In genomic region chr10:14666147-14666546, GRCm38 (mm10) we compare ENCODE assay signal across 28 mouse cellular contexts. TPM values are rescaled to one million over a fixed set of nuclear protein-coding genes. Genes with fewer than 3 reads are reported as not detected.
DNase-seq lines count a peak whose midpoint lies in the region; ATAC-seq and TF ChIP-seq lines count a peak whose summit lies in the region.
"Had no signal": no experiment of that assay in that cellular context is flagged by ENCODE, and none has a peak within 500 bp of the region (broad histone marks: within the 10 kb centered on the region; RNA-seq: fewer than 3 reads in every experiment).

No protein-coding gene starts in this region.

- no peaks in the 10 kb centered on the region for H3K27me3 ChIP-seq in heart, embryonic 16.5 days (ENCODE audit: control insufficient read depth, insufficient read depth, low read length)
- no peaks in the 10 kb centered on the region for H3K27me3 ChIP-seq in kidney, postnatal 0 days (ENCODE audit: insufficient read depth, low read length)
- H3K27me3 ChIP-seq: CH12.LX; embryonic facial prominence, embryonic 12.5 days; forebrain, embryonic 13.5 days; forebrain, embryonic 15.5 days; Patski had no signal

- peak; percentile 72; the same call in 1 of the 2 replicates for ATAC-seq in heart, embryonic 16.5 days (replicated peaks; ENCODE audit: extremely low read depth, insufficient read depth, low FRiP score)
- no peak for ATAC-seq in kidney, postnatal 0 days (replicated peaks; ENCODE audit: low FRiP score, low read depth)
- ATAC-seq: activated CD4-positive, CD25-positive, alpha-beta regulatory T cell, adult 4 months; CD4-positive, CD25-positive, alpha-beta regulatory T cell, adult 4 months; forebrain, embryonic 13.5 days; forebrain, embryonic 15.5 days; Patski had no signal

- H3K9ac ChIP-seq in heart, embryonic 16.5 days (ENCODE audit: low read length), result no peak overlapping the region
- H3K9ac ChIP-seq in kidney, postnatal 0 days (ENCODE audit: low read depth, low read length), result no peak overlapping the region
- H3K9ac ChIP-seq: embryonic facial prominence, embryonic 12.5 days; forebrain, embryonic 13.5 days; forebrain, embryonic 15.5 days had no signal

- WGBS in heart, embryonic 16.5 days, result 78% methylated on average over 2 of the region's 2 CpGs
- 89% methylated on average over 2 of the region's 2 CpGs for WGBS in kidney, postnatal 0 days

- no peaks in the 10 kb centered on the region for H3K4me1 ChIP-seq in heart, embryonic 16.5 days (ENCODE audit: control insufficient read depth, insufficient read depth, low read length)
- H3K4me1 ChIP-seq in kidney, postnatal 0 days (replicated peaks; ENCODE audit: insufficient read depth, low read length), result no peaks in the 10 kb centered on the region
- H3K4me1 ChIP-seq: embryonic facial prominence, embryonic 10.5 days; embryonic facial prominence, embryonic 12.5 days; forebrain, embryonic 13.5 days; forebrain, embryonic 15.5 days had no signal

- peaks cover 11% of the 10 kb centered on the region for H3K36me3 ChIP-seq in heart, embryonic 16.5 days (ENCODE audit: control insufficient read depth, insufficient read depth)
- H3K36me3 ChIP-seq in kidney, postnatal 0 days (ENCODE audit: insufficient read depth, low read length), result peaks cover 7% of the 10 kb centered on the region; the same call in 1 of the 2 replicates

- DNase-seq in heart, adult 8-10 months (ENCODE audit: low spot score), result peak; percentile 10
- no peak for DNase-seq in heart, postnatal 14 days
- DNase-seq in heart, postnatal 25 days (ENCODE audit: low spot score), result no peak
- DNase-seq in kidney, postnatal 0 days (ENCODE audit: low spot score), result peak; percentile 5
- no peak for DNase-seq in kidney, postnatal 14 days
- DNase-seq: adrenal gland, adult 8-10 months; adrenal gland, postnatal 14 days; adrenal gland, postnatal 36 days; B cell, adult 2 months; cerebellum, adult 11-12 months; cerebellum, adult 2 months; cerebellum, adult 9-10 months; cerebellum, postnatal 10 days; cerebellum, postnatal 25 days had no signal

- TF ChIP-seq CTCF in kidney, postnatal 0 days (IDR thresholded peaks at IDR 0.05; ENCODE audit: low read depth), result no peak

- intact Hi-C loops in heart, postnatal 14 days (cut with DNase I), result no loop called here
- intact Hi-C loops in heart, postnatal 25 days (cut with DNase I), result no loop called here

- no peaks in the 10 kb centered on the region for H3K9me3 ChIP-seq in heart, embryonic 16.5 days (replicated peaks; ENCODE audit: control insufficient read depth, low read length)
- H3K9me3 ChIP-seq in kidney, postnatal 0 days (replicated peaks; ENCODE audit: low read length), result no peaks in the 10 kb centered on the region
- H3K9me3 ChIP-seq: embryonic facial prominence, embryonic 10.5 days; embryonic facial prominence, embryonic 12.5 days; forebrain, embryonic 13.5 days; forebrain, embryonic 15.5 days; G1E had no signal

- no peak overlapping the region for H3K4me2 ChIP-seq in heart, embryonic 16.5 days (ENCODE audit: low read depth, low read length)
- H3K4me2 ChIP-seq in kidney, postnatal 0 days (ENCODE audit: low read length), result no peak overlapping the region
- H3K4me2 ChIP-seq: embryonic facial prominence, embryonic 12.5 days; forebrain, embryonic 13.5 days; forebrain, embryonic 15.5 days had no signal

- no peak overlapping the region for H3K4me3 ChIP-seq in heart, embryonic 16.5 days (ENCODE audit: low read length)
- no peak overlapping the region for H3K4me3 ChIP-seq in kidney, postnatal 0 days (replicated peaks; ENCODE audit: low read depth, low read length)
- H3K4me3 ChIP-seq: embryonic facial prominence, embryonic 10.5 days; embryonic facial prominence, embryonic 12.5 days; forebrain, embryonic 13.5 days; forebrain, embryonic 15.5 days had no signal

- no peak overlapping the region for H3K27ac ChIP-seq in heart, embryonic 16.5 days (ENCODE audit: low read length)
- H3K27ac ChIP-seq in kidney, postnatal 0 days, result no peak overlapping the region
- H3K27ac ChIP-seq: embryonic facial prominence, embryonic 10.5 days; embryonic facial prominence, embryonic 12.5 days; forebrain, embryonic 13.5 days; forebrain, embryonic 15.5 days had no signal

RNA-seq across cellular contexts. Expression of gene Vta1, which starts 39.2 kb away (rescaled TPM):
- total RNA-seq in heart, adult 8-10 months (2022), result 10 to 100 TPM; 20.8 to 36.7 (median 29.6) TPM
- 10 to 100 TPM; 30.6 to 32.7 TPM for total RNA-seq in heart, postnatal 14 days (2021)
- 69.9 and 83.0 TPM in 2 replicates for polyA plus RNA-seq in heart, embryonic 16.5 days (2015; fragmentation: Nextera tagmentation; extraction: Ambion mirVana)
- 10 to 100 TPM; 27.1 to 29.8 TPM for total RNA-seq in heart, postnatal 25 days (2021)
- polyA plus RNA-seq in kidney, postnatal 0 days (2015; fragmentation: Nextera tagmentation; extraction: Ambion mirVana), result 101 and 112 TPM in 2 replicates

RNA-seq across cellular contexts. Expression of gene Nmbr, which starts 39.2 kb away (rescaled TPM):
- total RNA-seq in heart, adult 8-10 months (2022), result under 1 TPM in 1 of 4 experiments, not detected in 3; 0.53 TPM
- not detected for total RNA-seq in heart, postnatal 14 days (2021)
- 0.26 TPM in 1 of 2 replicates, not detected in the other for polyA plus RNA-seq in heart, embryonic 16.5 days (2015; fragmentation: Nextera tagmentation; extraction: Ambion mirVana)
- not detected for total RNA-seq in heart, postnatal 25 days (2021)
- 0.31 and 0.43 TPM in 2 replicates for polyA plus RNA-seq in kidney, postnatal 0 days (2015; fragmentation: Nextera tagmentation; extraction: Ambion mirVana)
- total RNA-seq: adrenal gland, postnatal 14 days; adrenal gland, postnatal 36 days had no signal
- polyA plus RNA-seq: activated CD4-positive, CD25-positive, alpha-beta regulatory T cell, adult 4 months; CD4-positive, CD25-positive, alpha-beta regulatory T cell, adult 4 months; forebrain, embryonic 11.5 days; G1E had no signal

RNA-seq across cellular contexts. Expression of gene Gje1, which starts 51.9 kb away (rescaled TPM):
- total RNA-seq in heart, adult 8-10 months (2022), result not detected
- not detected for total RNA-seq in heart, postnatal 14 days (2021)
- polyA plus RNA-seq in heart, embryonic 16.5 days (2015; fragmentation: Nextera tagmentation; extraction: Ambion mirVana), result not detected in 2 replicates
- not detected for total RNA-seq in heart, postnatal 25 days (2021)
- not detected in 2 replicates for polyA plus RNA-seq in kidney, postnatal 0 days (2015; fragmentation: Nextera tagmentation; extraction: Ambion mirVana)
- total RNA-seq: adrenal gland, adult 18-20 months; adrenal gland, adult 8-10 months; adrenal gland, postnatal 14 days; adrenal gland, postnatal 36 days; CH12.LX; G1E had no signal
- polyA plus RNA-seq: activated CD4-positive, CD25-positive, alpha-beta regulatory T cell, adult 4 months; CD4-positive, CD25-positive, alpha-beta regulatory T cell, adult 4 months; cerebellum, adult 2 months; cortical plate, adult 2 months; embryonic facial prominence, embryonic 10.5 days; embryonic facial prominence, embryonic 14.5 days; forebrain, embryonic 11.5 days; forebrain, embryonic 13.5 days; forebrain, embryonic 15.5 days; G1E had no signal

Comparison
In these comparisons a context has a peak if more than half of its experiments do, and no peak if none do; other contexts are left out.
1. DNase-seq: peak in heart, adult 8-10 months (single experiment) and kidney, postnatal 0 days (single experiment); none in heart, postnatal 14 days (0 of 2), heart, postnatal 25 days (single experiment) and kidney, postnatal 14 days (single experiment).